Mouse (Mus musculus) lung, postnatal 0 days (tissue): ENCODE measurements around the gene Lmod3. TPM values are rescaled to one million over a fixed set of nuclear protein-coding genes. Genes with fewer than 3 reads are reported as not detected.

Experiments used
- ATAC-seq: fragments of 200-750 bp; cut with Nextera tagmentation; 2 replicates; pipeline ENCODE4 v1.8.0; 2017; ENCODE audit warnings: moderate library complexity
- DNase-seq: peaks from one replicate; pipeline ENCODE4 v3.0.0-alpha.2; 2016; ENCODE audit warnings: low spot score
- H3K27ac ChIP-seq: fragments of 300-500 bp; sonication (generic); 2 replicates; pipeline ENCODE4 v1.5.1; 2014; ENCODE audit warnings: antibody characterized with exemption, mild to moderate bottlenecking, low read length, mixed read lengths
- H3K27me3 ChIP-seq: fragments of 300-500 bp; sonication (generic); replicated peaks from 2 replicates; pipeline ENCODE4 v1.6.1; 2014; ENCODE audit warnings: low read length, mixed read lengths; ENCODE audit not compliant: insufficient read depth
- H3K36me3 ChIP-seq: fragments of 300-500 bp; sonication (generic); 2 replicates; pipeline ENCODE4 v1.6.1; 2014; ENCODE audit warnings: low read length, mixed read lengths; ENCODE audit not compliant: insufficient read depth
- H3K4me1 ChIP-seq: fragments of 300-500 bp; sonication (generic); 2 replicates; pipeline ENCODE4 v1.6.1; 2014; ENCODE audit warnings: antibody characterized with exemption, low read depth, low read length, mixed read lengths; ENCODE audit not compliant: insufficient read depth
- H3K4me2 ChIP-seq: fragments of 300-500 bp; sonication (generic); replicated peaks from 2 replicates; pipeline ENCODE4 v1.6.1; 2014; ENCODE audit warnings: low read depth, mild to moderate bottlenecking, low read length, moderate library complexity, mixed read lengths
- H3K4me3 ChIP-seq: fragments of 300-500 bp; sonication (generic); 2 replicates; pipeline ENCODE4 v1.5.1; 2014; ENCODE audit warnings: low read depth, low read length
- H3K9ac ChIP-seq: fragments of 300-500 bp; sonication (generic); replicated peaks from 2 replicates; pipeline ENCODE4 v1.6.1; 2014; ENCODE audit warnings: low read depth, mild to moderate bottlenecking
- H3K9me3 ChIP-seq: fragments of 300-500 bp; sonication (generic); 2 replicates; pipeline ENCODE4 v1.6.1; 2016; ENCODE audit warnings: low read length, mixed read lengths
- CTCF ChIP-seq: IDR thresholded peaks from 2 replicates; pipeline ENCODE4 v1.5.1; 2016; ENCODE audit warnings: antibody characterized with exemption, mild to moderate bottlenecking
- EP300 ChIP-seq: IDR thresholded peaks from 2 replicates; pipeline ENCODE4 v1.6.1; 2016; ENCODE audit warnings: antibody characterized with exemption, mild to moderate bottlenecking, control low read depth
- WGBS: fragments of 180-500 bp; shearing (Covaris S2); extraction: QIAGEN DNeasy Blood & Tissue Kit; methylation state at CpG from one replicate; pipeline ENCODE4 v1.1.7; 2014; 5-methylcytosine and 5-hydroxymethylcytosine counted together
- polyA plus RNA-seq: library from polyadenylated mRNA; unstranded; fragments of >200 nt; fragmentation: Nextera tagmentation; extraction: Ambion mirVana; gene quantifications from 2 replicates; pipeline ENCODE4 v1.2.1, GENCODE M21; 2015

The Lmod3 gene
- polyA plus RNA-seq, 1 experiment from 2014 or later, result 0.31 TPM

DNA sequence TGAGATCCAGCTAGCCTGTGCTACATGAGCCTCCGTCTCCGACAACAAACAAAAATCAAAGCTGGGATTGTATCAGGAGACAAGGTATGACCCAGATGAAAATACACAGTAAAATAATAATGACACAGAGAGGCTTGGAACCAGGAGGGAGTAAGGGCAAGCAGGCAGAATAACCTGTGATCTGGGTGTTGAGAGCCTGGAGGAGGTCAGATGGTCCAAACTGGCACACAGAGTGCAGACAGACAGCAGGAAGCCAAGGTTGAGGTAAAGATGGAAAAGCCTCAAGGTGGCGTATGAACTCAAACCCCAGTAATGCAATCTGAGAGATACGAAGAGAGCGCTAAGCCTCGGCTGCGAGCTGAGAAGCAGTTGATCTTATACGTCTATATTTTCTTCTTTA is 28.1 kb downstream of the Lmod3 start:
- H3K9ac ChIP-seq, result no peak overlapping the region
- no peak overlapping the region for H3K4me3 ChIP-seq
- 0 out of 2 replicates have a peak, but pooled peaks cover 4% of the 10 kb centered on the region for H3K4me1 ChIP-seq
- ATAC-seq, result no peak
- H3K4me2 ChIP-seq, result no peak overlapping the region
- TF ChIP-seq EP300, result no peak
- no peak for TF ChIP-seq CTCF
- peaks cover 1% of the 10 kb centered on the region; the same call in 1 of the 2 replicates for H3K36me3 ChIP-seq
- no peak for DNase-seq
- WGBS, result 90% methylated on average over 8 of the region's 8 CpGs
- H3K27me3 ChIP-seq, result no peaks in the 10 kb centered on the region
- H3K27ac ChIP-seq, result no peak overlapping the region
- H3K9me3 ChIP-seq, result no peaks in the 10 kb centered on the region

DNA sequence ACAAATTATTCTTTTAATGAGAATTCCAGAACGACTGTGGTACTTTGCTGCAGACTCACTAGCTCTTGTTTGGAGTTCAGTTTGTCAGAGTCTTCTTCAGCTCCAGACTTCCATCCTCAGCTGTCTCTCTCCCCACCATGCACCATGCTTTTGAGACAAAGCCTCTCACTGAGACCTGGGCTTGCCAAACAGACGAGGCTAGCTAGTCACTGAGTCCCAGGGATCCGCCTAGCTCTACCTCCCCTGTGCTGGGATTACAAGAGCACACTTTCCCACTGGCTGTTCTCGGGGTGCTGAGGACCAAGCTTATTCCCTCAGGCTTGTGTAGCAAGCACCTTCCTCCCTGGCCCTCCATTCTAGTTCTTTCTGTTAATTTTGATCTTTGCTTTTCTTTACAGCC is 29.0 kb downstream of the Lmod3 start:
- WGBS, result 83% methylated on average over 4 of the region's 4 CpGs
- Histone ChIP-seq H3K9me3 (no peaks in the 10 kb centered on the region), H3K4me2 (no peak overlapping the region), H3K4me3 (no peak overlapping the region), H3K9ac (no peak overlapping the region), H3K27ac (no peak overlapping the region), H3K36me3 (no peaks in the 10 kb centered on the region), H3K27me3 (no peaks in the 10 kb centered on the region), H3K4me1 (0 out of 2 replicates have a peak, but pooled peaks cover 4% of the 10 kb centered on the region)
- DNase-seq, result no peak
- TF ChIP-seq EP300 (no peak), CTCF (no peak)
- no peak for ATAC-seq

DNA sequence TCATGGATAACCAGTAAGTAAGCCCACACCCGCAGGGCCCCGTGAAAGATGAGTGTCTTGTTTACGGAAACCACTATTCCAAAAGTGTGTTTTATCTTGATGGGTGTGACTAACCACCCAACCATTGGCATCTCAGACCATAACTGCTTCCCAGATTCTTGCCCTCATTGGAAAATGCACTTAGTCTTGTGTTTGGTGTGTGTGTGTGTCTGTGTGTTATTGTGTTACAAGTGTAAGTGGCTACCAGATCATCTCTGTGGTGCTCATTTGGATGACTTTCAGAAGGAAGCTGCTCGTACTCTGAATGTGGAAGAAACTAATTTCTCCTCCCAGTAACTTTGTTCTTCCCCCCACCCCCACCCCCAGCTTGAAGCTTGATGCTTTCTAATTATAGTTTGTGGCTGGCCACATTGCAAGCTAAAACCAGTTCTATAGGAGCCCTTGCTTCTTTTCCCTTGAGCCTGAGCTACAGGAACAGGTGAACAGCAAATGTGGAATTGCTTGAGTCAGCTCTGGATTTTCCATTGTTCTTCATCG is 29.6 kb downstream of the Lmod3 start:
- no peak for ATAC-seq
- DNase-seq, result no peak

DNA sequence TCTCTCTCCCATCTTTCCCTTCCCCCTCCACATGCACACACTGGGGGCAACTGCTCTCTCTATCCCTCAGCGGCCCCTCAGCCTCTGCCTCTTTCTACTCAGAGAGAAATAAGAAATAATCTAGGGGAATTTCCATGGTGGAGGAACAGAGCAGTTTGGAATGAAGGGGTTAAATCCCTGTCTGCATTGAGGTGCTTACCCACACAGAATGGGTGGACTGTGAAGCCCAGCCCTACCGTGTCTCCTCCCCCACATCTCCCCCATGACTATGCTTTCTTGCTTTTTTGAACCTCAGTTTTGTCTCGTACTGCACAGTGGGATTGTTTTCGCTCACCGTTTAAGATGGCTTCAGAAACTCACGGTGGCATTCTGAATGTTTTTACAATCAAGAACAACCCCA is 30.2 kb downstream of the Lmod3 start:
- no peak for ATAC-seq

More for the DNA sequence above, 29.6 kb downstream of the Lmod3 start:
- H3K27ac ChIP-seq, result no peak overlapping the region
- H3K27me3 ChIP-seq, result no peaks in the 10 kb centered on the region
- TF ChIP-seq CTCF (no peak), EP300 (no peak)
- H3K4me2 ChIP-seq, result no peak overlapping the region
- H3K36me3 ChIP-seq, result no peaks in the 10 kb centered on the region
- WGBS, result 41% methylated on average over 5 of the region's 5 CpGs
- 0 out of 2 replicates have a peak, but pooled peaks cover 4% of the 10 kb centered on the region for H3K4me1 ChIP-seq
- no peak overlapping the region for H3K4me3 ChIP-seq
- H3K9me3 ChIP-seq, result no peaks in the 10 kb centered on the region
- H3K9ac ChIP-seq, result no peak overlapping the region

DNA sequence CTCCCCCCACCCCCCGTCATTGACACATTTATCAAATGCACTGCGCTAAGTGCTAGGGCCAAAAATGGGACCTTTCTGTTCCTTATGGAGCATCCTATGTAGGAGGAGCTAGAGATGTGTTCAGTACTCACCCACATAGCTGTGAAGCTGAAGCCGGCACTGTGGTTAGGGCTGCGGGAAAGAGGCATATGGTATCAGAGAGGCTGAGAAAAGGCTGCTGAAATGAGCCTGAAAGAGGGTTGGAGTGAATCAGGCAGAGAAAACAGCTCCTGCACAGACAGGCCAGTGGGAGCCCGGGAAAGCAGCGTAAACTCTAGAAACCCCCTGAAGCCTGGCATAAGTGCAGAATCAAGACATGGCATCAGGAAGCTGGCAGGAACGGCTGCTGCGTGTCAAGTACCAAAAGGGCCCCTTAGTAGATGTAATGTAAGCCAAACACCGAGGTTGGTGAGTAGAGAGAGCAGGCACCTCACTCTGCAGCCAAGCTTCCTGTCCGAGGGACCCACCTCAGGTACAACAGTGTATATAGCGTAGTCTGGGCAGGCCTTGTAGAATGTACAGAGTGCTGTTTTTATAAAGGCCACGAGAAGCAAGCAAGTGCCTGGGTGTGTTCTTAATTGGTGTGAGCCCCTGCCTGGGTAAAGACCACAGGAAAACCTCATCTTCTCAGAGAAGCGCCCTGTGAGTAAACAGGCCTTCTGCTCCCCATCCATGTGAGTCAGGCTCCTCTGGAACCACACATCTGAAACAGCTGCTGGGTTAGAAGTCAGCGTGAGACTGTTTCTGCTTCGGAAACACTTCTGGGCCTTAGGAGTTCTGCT is 31.1 kb downstream of the Lmod3 start:
- ATAC-seq, result no peak

More for the DNA sequence above, 30.2 kb downstream of the Lmod3 start:
- Histone ChIP-seq H3K9ac (no peak overlapping the region), H3K27me3 (no peaks in the 10 kb centered on the region), H3K4me2 (no peak overlapping the region), H3K9me3 (no peaks in the 10 kb centered on the region), H3K4me1 (0 out of 2 replicates have a peak, but pooled peaks cover 4% of the 10 kb centered on the region), H3K4me3 (no peak overlapping the region), H3K27ac (no peak overlapping the region), H3K36me3 (no peaks in the 10 kb centered on the region)
- no peak for DNase-seq
- no peak for TF ChIP-seq EP300
- TF ChIP-seq CTCF, result no peak
- WGBS, result 55% methylated on average over 6 of the region's 6 CpGs

DNA sequence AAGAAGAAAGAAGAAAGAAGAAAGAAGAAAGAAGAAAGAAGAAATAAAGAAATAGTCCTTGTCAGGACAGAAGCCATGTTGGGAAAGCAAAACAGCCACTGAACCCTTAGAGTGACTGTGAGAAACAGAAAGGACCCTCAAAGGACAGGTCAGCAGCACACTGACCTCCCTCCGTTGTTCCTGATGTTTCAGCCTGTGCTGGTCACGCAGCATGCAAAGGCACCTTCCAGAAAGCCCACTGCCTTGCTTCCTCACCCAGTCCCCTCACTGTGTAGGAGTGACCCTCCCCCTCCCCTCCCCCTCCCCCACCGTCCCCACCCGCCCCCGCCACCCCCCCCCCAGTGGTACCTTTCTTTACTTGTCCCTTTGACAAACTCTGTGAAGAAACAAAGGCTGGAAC is 31.9 kb downstream of the Lmod3 start:
- TF ChIP-seq CTCF (no peak), EP300 (no peak)
- Histone ChIP-seq H3K27ac (no peak overlapping the region), H3K4me2 (no peak overlapping the region), H3K4me3 (no peak overlapping the region), H3K36me3 (no peaks in the 10 kb centered on the region), H3K27me3 (no peaks in the 10 kb centered on the region), H3K4me1 (0 out of 2 replicates have a peak, but pooled peaks cover 4% of the 10 kb centered on the region), H3K9me3 (no peaks in the 10 kb centered on the region), H3K9ac (no peak overlapping the region)
- WGBS, result 62% methylated on average over 2 of the region's 5 CpGs
- DNase-seq (no peak), ATAC-seq (no peak)

More for the DNA sequence above, 31.1 kb downstream of the Lmod3 start:
- Histone ChIP-seq H3K27me3 (no peaks in the 10 kb centered on the region), H3K9ac (no peak overlapping the region), H3K36me3 (no peaks in the 10 kb centered on the region), H3K27ac (no peak overlapping the region), H3K9me3 (no peaks in the 10 kb centered on the region), H3K4me2 (no peak overlapping the region), H3K4me3 (no peak overlapping the region), H3K4me1 (0 out of 2 replicates have a peak, but pooled peaks cover 4% of the 10 kb centered on the region)
- TF ChIP-seq CTCF (no peak), EP300 (no peak)
- DNase-seq, result no peak
- 53% methylated on average over 15 of the region's 15 CpGs for WGBS
